Mouse (Mus musculus): Measurements from ENCODE around the gene Ppm1k.

DNA sequence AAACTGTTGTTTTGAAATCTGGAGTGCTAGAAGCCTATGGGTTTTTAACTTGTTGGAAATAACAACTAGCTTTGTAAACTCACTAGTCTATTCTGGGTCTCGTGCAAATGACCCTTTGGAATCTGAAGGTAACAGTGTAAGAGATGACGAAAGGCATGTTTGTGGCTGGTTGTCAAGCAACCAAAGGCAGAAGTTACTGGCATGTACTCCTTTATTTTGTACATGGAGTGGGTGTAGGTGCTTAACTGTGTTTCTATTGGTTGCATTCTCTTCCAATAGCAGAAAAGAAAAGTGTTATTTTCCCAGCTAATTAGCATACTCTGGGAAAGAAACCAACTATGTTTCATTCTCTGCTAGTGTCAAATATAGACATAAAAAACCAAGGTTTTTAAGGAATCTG is 9.6 kb upstream of the Ppm1k start:
- TF ChIP-seq CTCF (IDR thresholded peaks at IDR 0.05; ENCODE audit: low read depth, low read length) (no peak), GATA2 (IDR thresholded peaks at IDR 0.05; ENCODE audit: borderline replicate concordance, low read depth, low read length) (no peak), TAL1 (conservative IDR thresholded peaks at IDR 0.05; ENCODE audit: low read depth, low read length) (no peak)
